Mouse (Mus musculus): ENCODE measurements around the gene Pitpnm2. TPM values are rescaled to one million over a fixed set of nuclear protein-coding genes. Genes with fewer than 3 reads are reported as not detected.
"Not testable (repeated sequence)": the region's sequence is repeated elsewhere in the genome, so short reads cannot be mapped to it uniquely, and the experiment has no call there.

Pitpnm2 gene
- 100 to 1,000 TPM; 260 to 337 (median 315) TPM for total RNA-seq (2022)

GRCm38 (mm10) chr5:124249614-124250591 is at the start of gene Pitpnm2:
Gene Pitpnm2 (minus strand): TSS chr5:124249760.
- DNase-seq (ENCODE audit: low spot score in 2 of 2), result no peak

GRCm38 (mm10) chr5:124299307-124299706 is 49.7 kb upstream of the Pitpnm2 start:
- not testable (repeated sequence) for DNase-seq (ENCODE audit: low spot score in 2 of 2)

GRCm38 (mm10) chr5:124296475-124296874 is 46.9 kb upstream of the Pitpnm2 start:
- no peak for DNase-seq (ENCODE audit: low spot score in 2 of 2)

- no peak for DNase-seq (ENCODE audit: low spot score in 2 of 2)
Measured at GRCm38 (mm10) chr5:124293967-124294366, 44.4 kb upstream of the Pitpnm2 start.

- DNase-seq (ENCODE audit: low spot score in 2 of 2), result no peak
Measured at GRCm38 (mm10) chr5:124290216-124290615, 40.7 kb upstream of the Pitpnm2 start.

GRCm38 (mm10) chr5:124287616-124288247 is 38.2 kb upstream of the Pitpnm2 start:
- DNase-seq (ENCODE audit: low spot score in 2 of 2), result no peak

GRCm38 (mm10) chr5:124284330-124284729 is 34.8 kb upstream of the Pitpnm2 start:
- no peak for DNase-seq (ENCODE audit: low spot score in 2 of 2)

GRCm38 (mm10) chr5:124282854-124283253 is 33.3 kb upstream of the Pitpnm2 start:
- no peak for DNase-seq (ENCODE audit: low spot score in 2 of 2)

- DNase-seq (ENCODE audit: low spot score in 2 of 2), result no peak
Measured at GRCm38 (mm10) chr5:124270226-124270625, 20.7 kb upstream of the Pitpnm2 start.

GRCm38 (mm10) chr5:124269661-124270060 is 20.1 kb upstream of the Pitpnm2 start:
- no peak for DNase-seq (ENCODE audit: low spot score in 2 of 2)

GRCm38 (mm10) chr5:124267652-124268051 is 18.1 kb upstream of the Pitpnm2 start:
- no peak for DNase-seq (ENCODE audit: low spot score in 2 of 2)

GRCm38 (mm10) chr5:124266821-124267220 is 17.3 kb upstream of the Pitpnm2 start:
- DNase-seq (ENCODE audit: low spot score in 2 of 2), result no peak

GRCm38 (mm10) chr5:124263246-124263645 is 13.7 kb upstream of the Pitpnm2 start:
- DNase-seq (ENCODE audit: low spot score in 2 of 2), result no peak

GRCm38 (mm10) chr5:124262090-124262489 is 12.5 kb upstream of the Pitpnm2 start:
- no peak for DNase-seq (ENCODE audit: low spot score in 2 of 2)

GRCm38 (mm10) chr5:124259133-124259532 is 9.6 kb upstream of the Pitpnm2 start:
- no peak for DNase-seq (ENCODE audit: low spot score in 2 of 2)

GRCm38 (mm10) chr5:124258026-124258425 is 8.5 kb upstream of the Pitpnm2 start:
- DNase-seq (ENCODE audit: low spot score in 2 of 2), result no peak

GRCm38 (mm10) chr5:124255141-124255540 is 5.6 kb upstream of the Pitpnm2 start:
- DNase-seq (ENCODE audit: low spot score in 2 of 2), result no peak

GRCm38 (mm10) chr5:124253555-124253954 is 4.0 kb upstream of the Pitpnm2 start:
- no peak for DNase-seq (ENCODE audit: low spot score in 2 of 2)

- DNase-seq (ENCODE audit: low spot score in 2 of 2), result no peak
Measured at GRCm38 (mm10) chr5:124252580-124253320, 3.2 kb upstream of the Pitpnm2 start.

GRCm38 (mm10) chr5:124251070-124251469 is 1.5 kb upstream of the Pitpnm2 start:
- DNase-seq (ENCODE audit: low spot score in 2 of 2), result no peak

GRCm38 (mm10) chr5:124248845-124249613 is 531 bp downstream of the Pitpnm2 start:
- DNase-seq (ENCODE audit: low spot score in 2 of 2), result no peak
